Comparison of ENCODE assay signal across 8 mouse cellular contexts in genomic region chr4:136696381-136696925, GRCm38 (mm10).
DNase-seq lines count a peak whose midpoint lies in the region; ATAC-seq and TF ChIP-seq lines count a peak whose summit lies in the region.

No protein-coding gene starts in this region.

- H3K27ac ChIP-seq in hindbrain, postnatal 0 days, result no peak overlapping the region

- peaks cover 36% of the 10 kb centered on the region for H3K36me3 ChIP-seq in hindbrain, postnatal 0 days (ENCODE audit: insufficient read depth, low read length)

- TF ChIP-seq CTCF in hindbrain, postnatal 0 days (IDR thresholded peaks at IDR 0.05; ENCODE audit: low read depth), result peak; percentile 99

- WGBS in hindbrain, postnatal 0 days, result 22% methylated on average over 5 of the region's 5 CpGs

- no peak overlapping the region for H3K9ac ChIP-seq in hindbrain, postnatal 0 days (replicated peaks; ENCODE audit: low read length)

- H3K4me2 ChIP-seq in hindbrain, postnatal 0 days (ENCODE audit: low read depth, low read length), result no peak overlapping the region

- H3K4me1 ChIP-seq in hindbrain, postnatal 0 days (ENCODE audit: insufficient read depth, low read length), result peaks cover 14% of the 10 kb centered on the region

- intact Hi-C loops in left cerebral cortex, postnatal 36 days (cut with DNase I), result no loop called here

- DNase-seq in ovary, adult 18-20 months (ENCODE audit: low spot score), result peak; percentile 17
- DNase-seq in ovary, postnatal 10 days (ENCODE audit: low spot score), result no peak
- peak; percentile 83 for DNase-seq in adrenal gland, postnatal 14 days
- DNase-seq in embryo, embryonic 11.5 days (ENCODE audit: low read depth, low spot score), result peak; percentile 41
- peak; percentile 72 for DNase-seq in hindbrain, postnatal 0 days (ENCODE audit: low spot score)
- DNase-seq in left cerebral cortex, postnatal 36 days (ENCODE audit: low spot score in 2 of 2), result peak; percentile 44
- DNase-seq in thymus, postnatal 14 days, result peak; percentile 65

- H3K9me3 ChIP-seq in hindbrain, postnatal 0 days (ENCODE audit: low read length), result no peaks in the 10 kb centered on the region

- no peak for ATAC-seq in hindbrain, postnatal 0 days
- 0 out of 2 replicates have a peak, but pooled peaks have one; percentile 55 for ATAC-seq in monocyte, adult 5-6 weeks (replicated peaks; ENCODE audit: insufficient number of reproducible peaks, low FRiP score, low TSS enrichment, poor library complexity, severe bottlenecking)

- H3K4me3 ChIP-seq in hindbrain, postnatal 0 days (ENCODE audit: low read length), result no peak overlapping the region

- H3K27me3 ChIP-seq in hindbrain, postnatal 0 days (ENCODE audit: insufficient read depth, low read length), result no peaks in the 10 kb centered on the region
